Mouse (Mus musculus) T-helper 2 cell (primary cell): ENCODE results near the gene Zbtb21.

Experiments
- in situ Hi-C: fragments of 300-600 bp; cut with MboI, MseI; formaldehyde crosslinking; loops from one replicate; pipeline ENCODE4 v1.15.1; 2025; ENCODE audit warnings: high pct_unique_total_duplicates

The Zbtb21 gene

GRCm38 (mm10) chr16:97897346-97898024, 64.9 kb downstream of the Zbtb21 start:
- in situ Hi-C loops = no loop called here
